Mouse (Mus musculus): ENCODE data around the gene Dhdh. TPM values are rescaled to one million over a fixed set of nuclear protein-coding genes. Genes with fewer than 3 reads are reported as not detected.
"Not testable (repeated sequence)": the region's sequence is repeated elsewhere in the genome, so short reads cannot be mapped to it uniquely, and the experiment has no call there.

The Dhdh gene
- total RNA-seq, 2 experiments from 2014 or later = 2.8 to 2.9 TPM

GRCm38 (mm10) chr7:45515436-45515835 is 26.8 kb upstream of the Dhdh start:
- intact Hi-C loops (cut with DNase I) = loop anchor here (5.0 kb wide), 1 partner anchor 43 kb away; no protein-coding TSS in a partner anchor
- DNase-seq (ENCODE audit: low spot score in 2 of 2) = no peak

GRCm38 (mm10) chr7:45514411-45514810 is 25.8 kb upstream of the Dhdh start:
- DNase-seq (ENCODE audit: low spot score in 2 of 2) = no peak
- intact Hi-C loops (cut with DNase I) = no loop called here

- DNase-seq (ENCODE audit: low spot score in 2 of 2) = peak; percentile 86 to 88
- intact Hi-C loops (cut with DNase I) = no loop called here
These were observed 21.5 kb upstream of the Dhdh start, which contains the start of gene Nucb1 for GRCm38 (mm10) chr7:45509912-45510787. Gene Nucb1, minus strand, starts transcription at chr7:45510406.

- intact Hi-C loops (cut with DNase I) = no loop called here
- DNase-seq (ENCODE audit: low spot score in 2 of 2) = no peak
These were observed 20.7 kb upstream of the Dhdh start for GRCm38 (mm10) chr7:45509181-45509882.

- intact Hi-C loops (cut with DNase I) = no loop called here
- no peak for DNase-seq (ENCODE audit: low spot score in 2 of 2)
These were observed 20.0 kb upstream of the Dhdh start for GRCm38 (mm10) chr7:45508561-45508960.

GRCm38 (mm10) chr7:45507583-45507982 is 19.0 kb upstream of the Dhdh start:
- DNase-seq (ENCODE audit: low spot score in 2 of 2) = no peak
- intact Hi-C loops (cut with DNase I) = no loop called here

- no peak for DNase-seq (ENCODE audit: low spot score in 2 of 2)
- intact Hi-C loops (cut with DNase I) = no loop called here
These were observed 9.8 kb upstream of the Dhdh start for GRCm38 (mm10) chr7:45498427-45498826.

- DNase-seq (ENCODE audit: low spot score in 2 of 2) = no peak
These were observed 5.9 kb upstream of the Dhdh start for GRCm38 (mm10) chr7:45494548-45494947.

GRCm38 (mm10) chr7:45492951-45493350 is 4.3 kb upstream of the Dhdh start:
- intact Hi-C loops (cut with DNase I) = no loop called here

More at GRCm38 (mm10) chr7:45494548-45494947, 5.9 kb upstream of the Dhdh start:
- intact Hi-C loops (cut with DNase I) = no loop called here

GRCm38 (mm10) chr7:45492225-45492844 is 3.7 kb upstream of the Dhdh start:
- DNase-seq (ENCODE audit: low spot score in 2 of 2) = no peak
- intact Hi-C loops (cut with DNase I) = no loop called here

More at GRCm38 (mm10) chr7:45492951-45493350, 4.3 kb upstream of the Dhdh start:
- no peak for DNase-seq (ENCODE audit: low spot score in 2 of 2)

- intact Hi-C loops (cut with DNase I) = no loop called here
- no peak for DNase-seq (ENCODE audit: low spot score in 2 of 2)
These were observed 2.7 kb upstream of the Dhdh start for GRCm38 (mm10) chr7:45491264-45491663.

- DNase-seq (ENCODE audit: low spot score in 2 of 2) = peak; percentile 26 to 56
- intact Hi-C loops (cut with DNase I) = no loop called here
These were observed 2.2 kb upstream of the Dhdh start for GRCm38 (mm10) chr7:45490822-45491221.

- DNase-seq (ENCODE audit: low spot score in 2 of 2) = no peak
- intact Hi-C loops (cut with DNase I) = no loop called here
These were observed 973 bp upstream of the Dhdh start for GRCm38 (mm10) chr7:45489578-45489977.

GRCm38 (mm10) chr7:45487861-45488292 is 728 bp downstream of the Dhdh start:
- intact Hi-C loops (cut with DNase I) = no loop called here
- DNase-seq (ENCODE audit: low spot score in 2 of 2) = no peak

GRCm38 (mm10) chr7:45486761-45487415 is 1.7 kb downstream of the Dhdh start, which contains the start of gene Gm45808:
Gene Gm45808, minus strand, starts transcription at chr7:45486811.
- intact Hi-C loops (cut with DNase I) = no loop called here
- no peak for DNase-seq (ENCODE audit: low spot score in 2 of 2)

GRCm38 (mm10) chr7:45486158-45486557 is 2.4 kb downstream of the Dhdh start:
- intact Hi-C loops (cut with DNase I) = no loop called here
- no peak for DNase-seq (ENCODE audit: low spot score in 2 of 2)

- intact Hi-C loops (cut with DNase I); DNase-seq (ENCODE audit: low spot score in 2 of 2): not testable (repeated sequence)
These were observed 3.6 kb downstream of the Dhdh start for GRCm38 (mm10) chr7:45484985-45485384.

GRCm38 (mm10) chr7:45482166-45482565 is 6.4 kb downstream of the Dhdh start:
- no peak for DNase-seq (ENCODE audit: low spot score in 2 of 2)
- intact Hi-C loops (cut with DNase I) = no loop called here

- intact Hi-C loops (cut with DNase I) = no loop called here
- DNase-seq (ENCODE audit: low spot score in 2 of 2) = peak; percentile 70 to 79
These were observed 7.2 kb downstream of the Dhdh start, which contains the start of gene Tulp2 for GRCm38 (mm10) chr7:45481374-45481927. Gene Tulp2, plus strand, starts transcription at chr7:45481877.

Measured in left cerebral cortex, postnatal 14 days (tissue).